Mouse (Mus musculus) thymus, adult 2 months (tissue): ENCODE measurements around the gene Tspan31.

Experiments used
- CTCF ChIP-seq: fragments of 200-500 bp; IDR thresholded peaks from 2 replicates; pipeline ENCODE4 v1.5.1; 2012; ENCODE audit warnings: mild to moderate bottlenecking, control low read depth, low read length, moderate library complexity, borderline replicate concordance; ENCODE audit not compliant: control insufficient read depth, poor library complexity, insufficient read depth; ENCODE audit errors: extremely low read depth
- POLR2A ChIP-seq: fragments of 200-500 bp; IDR thresholded peaks from 2 replicates; pipeline ENCODE4 v1.6.1; 2012; ENCODE audit warnings: mild to moderate bottlenecking, low read length, control low read depth, moderate library complexity; ENCODE audit not compliant: control insufficient read depth, poor library complexity, insufficient read depth; ENCODE audit errors: extremely low read depth

- TF ChIP-seq CTCF (no peak), POLR2A (no peak)
These were observed 22.7 kb upstream of the Tspan31 start for GRCm38 (mm10) chr10:127092742-127093141.
